Mouse (Mus musculus) G1E-ER4 (cell line): Measurements from ENCODE around the gene Tmem130. TPM values are rescaled to one million over a fixed set of nuclear protein-coding genes. Genes with fewer than 3 reads are reported as not detected.

Experiments used
- GATA1 ChIP-seq: IDR thresholded peaks from one replicate; pipeline ENCODE4 v1.8.0; 2012; ENCODE audit warnings: low read length, inconsistent platforms
- polyA plus RNA-seq: library from polyadenylated mRNA; stranded (reverse); fragments of >175 nt; gene quantifications from 2 replicates; pipeline ENCODE4 v1.2.3, GENCODE M21; 2012

The Tmem130 gene
- polyA plus RNA-seq, 1 experiment = not detected

DNA sequence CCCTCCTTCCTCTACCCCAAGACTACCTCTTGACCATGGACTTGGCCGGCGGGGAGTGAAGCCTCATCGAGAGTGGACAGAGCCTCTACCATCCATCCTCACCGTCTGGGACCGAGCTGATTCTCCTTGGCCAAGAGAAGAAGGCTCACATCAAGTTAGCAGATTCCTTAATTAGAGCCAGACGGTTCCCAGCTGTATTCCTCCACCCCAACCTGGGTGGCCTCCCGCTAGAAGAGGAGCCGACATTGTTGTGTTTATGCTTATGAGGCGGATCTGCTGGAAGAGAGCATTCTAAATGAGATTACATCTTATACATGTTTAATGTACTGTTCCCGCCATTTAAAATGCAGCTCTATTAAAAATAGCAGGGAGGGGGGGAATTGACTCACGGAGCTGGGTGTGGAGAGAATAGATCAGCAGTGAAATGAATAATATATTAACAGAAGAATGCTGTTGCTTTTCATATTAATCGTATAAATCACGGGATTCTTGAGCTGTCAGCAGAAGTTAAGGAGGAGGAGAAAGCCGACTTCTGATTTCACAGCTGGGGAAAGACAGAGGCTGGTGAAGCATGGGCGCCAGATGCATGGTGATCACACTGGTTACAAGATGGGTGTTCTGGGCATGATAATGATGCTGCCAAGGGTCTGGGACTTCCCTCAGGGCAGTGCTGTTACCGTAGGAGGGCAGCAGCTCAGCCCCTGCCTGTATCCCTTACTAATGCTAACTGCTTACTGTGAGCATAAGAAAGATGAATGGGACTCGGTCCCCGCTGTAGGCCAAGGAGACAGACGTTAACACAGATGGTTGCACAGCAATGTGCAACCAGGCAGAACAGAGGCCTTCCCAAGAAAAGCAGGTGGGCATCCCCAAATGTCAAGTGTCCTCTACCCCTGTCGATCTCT is 57.9 kb downstream of the Tmem130 start:
- no peak for TF ChIP-seq GATA1

DNA sequence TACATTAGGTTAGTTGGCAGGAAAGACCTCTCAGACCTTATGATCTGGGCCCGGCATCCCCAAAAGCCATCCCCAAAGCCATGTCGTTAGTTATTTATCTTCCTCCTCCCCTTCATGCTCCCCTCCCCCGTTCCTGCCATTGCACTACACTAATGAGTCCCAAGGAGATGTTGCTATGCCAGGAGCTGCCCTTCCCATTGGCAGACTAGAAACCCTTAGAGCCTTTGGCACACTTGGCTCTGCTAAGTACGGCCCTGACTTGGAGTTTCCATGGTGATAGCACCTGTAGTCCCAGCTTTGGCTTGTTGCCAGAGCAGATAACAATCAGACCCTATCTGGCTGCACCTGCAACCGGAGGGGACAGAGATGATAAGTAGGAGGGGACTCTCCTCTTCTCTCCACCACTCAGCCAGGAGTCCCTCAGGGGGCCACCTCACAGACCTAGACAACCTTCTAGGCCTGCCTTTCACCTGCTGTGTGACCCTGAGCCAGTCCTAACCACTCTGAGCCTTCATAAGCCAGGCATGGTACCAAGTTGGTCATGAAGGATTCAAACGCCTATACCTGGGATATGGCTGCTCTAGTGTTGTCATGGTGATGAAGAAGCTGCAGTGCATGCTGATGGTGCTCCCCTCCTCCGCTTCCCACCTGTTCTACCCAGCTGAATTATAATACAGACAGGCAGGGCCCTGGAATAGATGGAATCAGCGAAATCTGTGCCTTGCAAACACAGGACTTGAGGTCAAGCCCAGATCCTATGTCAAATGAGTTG is 66.1 kb downstream of the Tmem130 start:
- TF ChIP-seq GATA1 = no peak

DNA sequence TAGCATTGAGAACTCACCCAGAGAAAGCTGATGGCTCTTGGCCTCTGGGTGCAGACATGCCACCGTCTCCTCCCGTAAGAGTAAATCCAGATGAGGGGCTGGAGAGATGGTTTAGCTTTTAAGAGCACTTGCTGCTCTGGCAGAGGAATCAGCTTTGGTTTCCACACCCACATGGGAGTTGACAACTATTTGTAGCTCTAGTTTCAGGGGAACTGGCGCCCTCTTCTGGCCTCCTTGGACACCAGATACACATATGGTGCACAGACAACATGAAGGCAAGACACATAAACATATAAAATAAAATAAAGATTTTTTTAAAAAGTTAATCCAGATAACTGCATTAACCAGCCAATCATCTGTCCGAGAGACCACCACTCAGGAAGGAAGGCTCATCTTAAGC is 67.5 kb downstream of the Tmem130 start:
- no peak for TF ChIP-seq GATA1

DNA sequence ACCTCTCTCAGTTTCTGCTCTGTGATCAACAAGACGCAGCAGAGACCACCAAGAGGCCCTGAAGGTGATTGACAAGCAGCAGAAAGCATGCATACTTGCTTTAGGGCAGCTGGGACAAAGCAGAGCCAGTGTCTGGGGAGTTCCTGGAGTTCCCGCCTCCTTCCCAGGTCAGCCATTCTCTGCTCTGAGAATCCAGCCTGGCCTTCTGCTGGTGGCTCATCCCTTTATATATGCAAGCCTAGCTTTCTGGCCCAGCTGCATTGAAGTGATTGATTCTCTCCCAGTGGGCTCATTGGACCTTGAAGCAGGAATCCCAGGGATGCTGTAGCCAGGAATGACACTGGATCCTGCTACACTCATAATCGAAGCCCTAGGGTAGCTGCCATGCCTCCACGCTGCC is 70.2 kb downstream of the Tmem130 start:
- TF ChIP-seq GATA1 = no peak

DNA sequence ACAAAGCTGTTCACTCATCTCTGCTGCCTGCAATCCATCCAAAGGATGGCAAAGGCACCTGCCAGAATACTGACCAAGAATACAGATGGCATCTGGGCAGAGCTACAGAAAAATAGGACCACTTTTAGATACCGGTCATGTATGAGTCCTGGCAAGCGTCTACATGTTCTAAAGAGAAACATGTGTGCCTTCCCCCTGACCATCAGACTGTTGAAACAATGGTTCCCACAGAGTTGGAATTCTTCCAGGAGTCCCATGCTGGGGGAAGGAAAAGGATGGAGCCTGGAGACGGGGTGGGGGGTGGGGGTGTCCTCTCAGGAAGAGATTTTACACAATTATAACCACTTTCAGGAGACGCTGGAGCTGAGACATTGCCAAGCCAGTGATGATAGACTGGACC is 73.2 kb downstream of the Tmem130 start:
- no peak for TF ChIP-seq GATA1

Other genes with a start within 250 kb of the Tmem130 start
- gene Nptx2, start 215.9 kb downstream of the Tmem130 start, polyA plus RNA-seq = not detected in 2 replicates
- gene Trrap, start 5.9 kb upstream of the Tmem130 start, polyA plus RNA-seq = 32.2 and 48.4 TPM in 2 replicates
- 1.3 and 1.4 TPM in 2 replicates for gene Smurf1, start 204.0 kb upstream of the Tmem130 start, polyA plus RNA-seq